Comparison of ENCODE assay signal across 9 mouse cellular contexts in genomic region chr14:62845011-62845840, GRCm38 (mm10). TPM values are rescaled to one million over a fixed set of nuclear protein-coding genes. Genes with fewer than 3 reads are reported as not detected.
DNase-seq lines count a peak whose midpoint lies in the region; ATAC-seq and TF ChIP-seq lines count a peak whose summit lies in the region.
"Had no signal": no experiment of that assay in that cellular context is flagged by ENCODE, and none has a peak within 500 bp of the region (broad histone marks: within the 10 kb centered on the region; RNA-seq: fewer than 3 reads in every experiment).

No protein-coding gene starts in this region.

- WGBS in intestine, embryonic 15.5 days: 64% methylated on average over 8 of the region's 8 CpGs
- 62% methylated on average over 8 of the region's 8 CpGs for WGBS in intestine, postnatal 0 days
- 16% methylated on average over 8 of the region's 8 CpGs for WGBS in embryonic facial prominence, embryonic 14.5 days
- 22% methylated on average over 8 of the region's 8 CpGs for WGBS in limb, embryonic 15.5 days

- no peak overlapping the region for H3K4me2 ChIP-seq in intestine, embryonic 15.5 days (replicated peaks)
- H3K4me2 ChIP-seq in intestine, postnatal 0 days (replicated peaks; ENCODE audit: low read depth): no peak overlapping the region
- H3K4me2 ChIP-seq in embryonic facial prominence, embryonic 14.5 days (ENCODE audit: low read depth, low read length): peak overlapping the region; percentile 23
- H3K4me2 ChIP-seq in limb, embryonic 15.5 days: peak overlapping the region; percentile 28

- peak; percentile 75 for DNase-seq in embryonic facial prominence, embryonic 14.5 days (ENCODE audit: low spot score)
- DNase-seq in heart, postnatal 36 days: peak; percentile 37 to 47
- DNase-seq in frontal cortex, postnatal 36 days (ENCODE audit: low spot score in 2 of 2): no peak
- no peak for DNase-seq in cerebellum, adult 11-12 months

- no peaks in the 10 kb centered on the region for H3K36me3 ChIP-seq in intestine, embryonic 15.5 days
- H3K36me3 ChIP-seq in intestine, postnatal 0 days (ENCODE audit: control insufficient read depth, insufficient read depth): no peaks in the 10 kb centered on the region; the same call in 1 of the 2 replicates
- peaks cover 7% of the 10 kb centered on the region; the same call in 1 of the 2 replicates for H3K36me3 ChIP-seq in embryonic facial prominence, embryonic 14.5 days (ENCODE audit: control insufficient read depth, insufficient read depth, low read length)
- no peaks in the 10 kb centered on the region for H3K36me3 ChIP-seq in limb, embryonic 15.5 days

- ATAC-seq in intestine, embryonic 15.5 days: no peak
- no peak for ATAC-seq in intestine, postnatal 0 days
- no peak for ATAC-seq in embryonic facial prominence, embryonic 14.5 days (ENCODE audit: low read depth)
- ATAC-seq in limb, embryonic 15.5 days (ENCODE audit: insufficient number of reproducible peaks, low FRiP score, low TSS enrichment, low read depth): peak; percentile 63; the same call in 1 of the 2 replicates
- ATAC-seq in erythroid progenitor cell, adult 5-6 weeks (replicated peaks; ENCODE audit: low FRiP score, poor library complexity, severe bottlenecking): no peak

- H3K9me3 ChIP-seq in intestine, embryonic 15.5 days: no peaks in the 10 kb centered on the region
- H3K9me3 ChIP-seq in intestine, postnatal 0 days (ENCODE audit: control insufficient read depth): no peaks in the 10 kb centered on the region
- H3K9me3 ChIP-seq in embryonic facial prominence, embryonic 14.5 days (ENCODE audit: control insufficient read depth, low read length): peaks cover 14% of the 10 kb centered on the region; the same call in 1 of the 2 replicates
- no peaks in the 10 kb centered on the region for H3K9me3 ChIP-seq in limb, embryonic 15.5 days

- TF ChIP-seq CTCF in intestine, postnatal 0 days (IDR thresholded peaks at IDR 0.05; ENCODE audit: low read depth): no peak

- 0 out of 2 replicates have a peak, but pooled peaks cover 4% of the 10 kb centered on the region for H3K4me1 ChIP-seq in intestine, embryonic 15.5 days (replicated peaks)
- H3K4me1 ChIP-seq in intestine, postnatal 0 days (replicated peaks; ENCODE audit: control insufficient read depth, insufficient read depth, low read length): 0 out of 2 replicates have a peak, but pooled peaks cover 5% of the 10 kb centered on the region
- peaks cover 37% of the 10 kb centered on the region for H3K4me1 ChIP-seq in embryonic facial prominence, embryonic 14.5 days (ENCODE audit: control insufficient read depth, insufficient read depth, low read length)
- peaks cover 36% of the 10 kb centered on the region for H3K4me1 ChIP-seq in limb, embryonic 15.5 days

- peak overlapping the region; percentile 22; the same call in 1 of the 2 replicates for H3K27ac ChIP-seq in intestine, embryonic 15.5 days
- no peak overlapping the region for H3K27ac ChIP-seq in intestine, postnatal 0 days (ENCODE audit: low read depth, low read length)
- peak overlapping the region; percentile 74 for H3K27ac ChIP-seq in embryonic facial prominence, embryonic 14.5 days (replicated peaks; ENCODE audit: low read depth, low read length)
- peak overlapping the region; percentile 76 for H3K27ac ChIP-seq in limb, embryonic 15.5 days

- intact Hi-C loops in heart, postnatal 36 days (cut with DNase I): loop anchor here (2.0 kb wide), 1 partner anchor 26 kb away; no protein-coding TSS in a partner anchor

- H3K27me3 ChIP-seq in intestine, embryonic 15.5 days (replicated peaks): no peaks in the 10 kb centered on the region
- no peaks in the 10 kb centered on the region for H3K27me3 ChIP-seq in intestine, postnatal 0 days (replicated peaks; ENCODE audit: control insufficient read depth, insufficient read depth, low read length)
- no peaks in the 10 kb centered on the region for H3K27me3 ChIP-seq in embryonic facial prominence, embryonic 14.5 days (replicated peaks; ENCODE audit: control insufficient read depth, insufficient read depth, low read length)
- H3K27me3 ChIP-seq in limb, embryonic 15.5 days: no peaks in the 10 kb centered on the region
- H3K27me3 ChIP-seq: CH12.LX had no signal

- H3K9ac ChIP-seq in intestine, embryonic 15.5 days: no peak overlapping the region
- no peak overlapping the region for H3K9ac ChIP-seq in intestine, postnatal 0 days (ENCODE audit: low read depth, low read length)
- no peak overlapping the region for H3K9ac ChIP-seq in embryonic facial prominence, embryonic 14.5 days (ENCODE audit: low read depth, low read length)
- H3K9ac ChIP-seq in limb, embryonic 15.5 days: no peak overlapping the region

- H3K4me3 ChIP-seq in intestine, embryonic 15.5 days (replicated peaks): no peak overlapping the region
- H3K4me3 ChIP-seq in intestine, postnatal 0 days (ENCODE audit: low read depth, low read length): no peak overlapping the region
- H3K4me3 ChIP-seq in embryonic facial prominence, embryonic 14.5 days (ENCODE audit: low read depth, low read length): no peak overlapping the region
- H3K4me3 ChIP-seq in limb, embryonic 15.5 days: no peak overlapping the region

RNA-seq across cellular contexts. Expression of gene Wdfy2, which starts 7.7 kb away (rescaled TPM):
- 4.0 and 4.2 TPM in 2 replicates for polyA plus RNA-seq in intestine, embryonic 15.5 days (2015; fragmentation: Nextera tagmentation; extraction: Ambion mirVana)
- 1.4 and 1.6 TPM in 2 replicates for polyA plus RNA-seq in intestine, postnatal 0 days (2015; fragmentation: Nextera tagmentation; extraction: Ambion mirVana)
- 11.6 and 13.7 TPM in 2 replicates for polyA plus RNA-seq in embryonic facial prominence, embryonic 14.5 days (2014; fragmentation: Nextera tagmentation; extraction: Ambion mirVana)
- 1 to 10 TPM; 6.6 to 7.9 TPM for total RNA-seq in heart, postnatal 36 days (2021)
- 8.7 and 9.8 TPM in 2 replicates for polyA plus RNA-seq in limb, embryonic 15.5 days (2015; fragmentation: Nextera tagmentation; extraction: Ambion mirVana)
- 5.4 and 5.9 TPM in 2 replicates for total RNA-seq in erythroid progenitor cell, adult 5-6 weeks (2015; ENCODE audit: low replicate concordance)
- total RNA-seq in erythroid progenitor cell, adult 5-6 weeks (2017; ENCODE audit: low replicate concordance): 3.3 and 4.9 TPM in 2 replicates

Comparison
In these comparisons a context has a peak if more than half of its experiments do, and no peak if none do; other contexts are left out.
1. H3K4me2 ChIP-seq: peak in embryonic facial prominence, embryonic 14.5 days (single experiment) and limb, embryonic 15.5 days (single experiment); none in intestine, embryonic 15.5 days (single experiment) and intestine, postnatal 0 days (single experiment).
2. DNase-seq: peak in embryonic facial prominence, embryonic 14.5 days (single experiment) and heart, postnatal 36 days (2 of 2); none in frontal cortex, postnatal 36 days (0 of 2) and cerebellum, adult 11-12 months (single experiment).